Mouse (Mus musculus) embryo, embryonic 10.5 days (tissue): ENCODE results near the gene Bhlha15.

Source experiments
- DNase-seq: peaks from one replicate; pipeline ENCODE4 v3.0.0-alpha.2; 2015; ENCODE audit warnings: low spot score

Gene Bhlha15

DNA sequence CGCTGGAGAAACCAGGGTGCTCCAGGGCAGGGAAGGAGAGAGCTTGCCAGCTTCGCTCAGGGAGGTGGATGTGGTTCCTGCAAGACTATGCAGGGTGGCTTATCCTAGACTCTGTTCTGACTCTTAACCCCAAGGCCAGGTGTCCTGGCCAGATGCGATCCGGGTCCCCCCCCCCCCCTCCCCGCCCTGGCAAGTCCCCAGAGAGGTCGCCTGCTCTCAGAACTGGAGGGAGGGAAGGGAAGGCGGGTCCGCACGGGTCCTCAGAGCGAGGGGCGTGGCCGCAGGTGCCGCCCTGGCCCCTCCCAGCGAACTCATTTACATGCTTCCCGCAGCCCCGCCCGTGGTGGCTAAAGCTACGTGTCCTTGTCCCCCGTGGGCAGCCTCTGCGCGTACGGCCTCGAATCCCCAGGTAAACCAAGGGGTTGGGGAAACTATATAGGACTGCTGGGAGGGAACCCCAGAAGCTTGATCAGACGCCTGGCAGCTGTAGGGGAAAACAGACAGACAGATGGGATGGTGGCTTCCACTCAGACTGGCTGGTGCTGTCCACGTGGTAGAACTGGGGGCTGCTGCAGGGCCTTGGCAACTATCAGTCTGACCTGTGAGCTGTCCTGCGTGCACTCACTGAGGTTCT, at the start of gene Bhlha15:
Bhlha15 (plus strand) TSS at position 337 of the 634 bp plus-strand sequence.
- DNase-seq = peak; percentile 58

- no peak for DNase-seq
Measured at GRCm38 (mm10) chr5:144143531-144143930, 46.6 kb upstream of the Bhlha15 start.

- DNase-seq = no peak
Measured at GRCm38 (mm10) chr5:144146898-144147297, 43.2 kb upstream of the Bhlha15 start.

GRCm38 (mm10) chr5:144149530-144149929, 40.6 kb upstream of the Bhlha15 start:
- DNase-seq = no peak

- DNase-seq = no peak
Measured at GRCm38 (mm10) chr5:144151270-144151669, 38.8 kb upstream of the Bhlha15 start.

DNA sequence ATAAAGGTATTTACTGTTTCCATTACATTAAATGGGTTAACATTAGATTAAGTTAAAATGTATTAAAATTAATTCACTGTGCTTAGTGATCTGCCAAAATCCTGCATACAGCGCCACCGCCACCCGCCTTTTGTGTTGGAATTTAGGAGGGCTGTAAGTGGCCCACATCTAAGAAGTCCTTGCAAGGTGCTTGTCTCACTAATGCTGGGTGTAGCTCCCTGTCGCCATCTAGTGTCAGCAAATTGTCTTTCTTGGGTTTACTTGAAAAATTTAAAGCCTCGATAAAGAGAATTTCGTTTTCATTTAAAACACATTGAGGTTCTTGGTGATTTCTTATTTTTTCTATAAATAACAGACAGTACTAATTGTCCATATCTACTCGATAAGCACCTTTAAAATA, 35.6 kb upstream of the Bhlha15 start:
- DNase-seq = peak; percentile 84

DNA sequence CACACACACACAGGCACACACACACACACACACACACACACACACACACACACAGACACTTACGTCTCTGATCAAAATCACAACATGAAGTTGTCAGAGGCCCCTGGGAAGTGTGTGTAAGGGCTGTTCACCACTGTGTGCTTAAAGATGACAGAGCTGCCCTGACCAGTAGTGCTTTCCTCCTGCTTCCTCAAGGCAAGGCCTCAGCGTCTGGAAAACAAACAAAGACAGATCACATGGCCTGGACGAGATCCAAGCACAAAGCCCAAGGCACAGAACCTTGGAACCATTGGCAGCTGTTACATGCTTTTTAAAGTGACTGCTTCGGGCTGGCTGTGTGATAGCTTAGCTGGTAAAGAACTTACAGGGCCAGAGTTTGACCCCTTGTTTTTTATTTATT, 31.5 kb upstream of the Bhlha15 start:
- no peak for DNase-seq

DNA sequence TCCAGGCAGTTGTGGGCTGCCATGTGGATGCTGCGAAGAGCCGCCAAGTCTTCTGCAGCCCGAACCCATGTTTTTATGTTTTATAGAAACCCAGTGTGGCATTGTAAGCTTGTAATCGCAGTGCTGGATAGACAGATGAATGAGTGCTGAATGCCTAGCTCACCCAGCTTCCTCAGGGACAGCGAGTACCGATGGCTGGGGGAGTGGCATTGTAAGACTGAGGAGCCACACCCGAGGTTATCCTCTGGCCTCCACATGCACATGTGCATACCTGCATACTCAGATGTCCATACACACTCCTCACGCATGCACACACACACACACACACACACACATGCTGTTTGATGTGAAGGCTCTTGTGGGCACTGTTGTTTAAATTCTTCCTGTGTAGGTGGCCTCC, 30.9 kb upstream of the Bhlha15 start:
- no peak for DNase-seq

GRCm38 (mm10) chr5:144162080-144162812, 27.8 kb upstream of the Bhlha15 start:
- DNase-seq = no peak

- DNase-seq = no peak
Measured at GRCm38 (mm10) chr5:144162813-144163517, 27.1 kb upstream of the Bhlha15 start.

DNA sequence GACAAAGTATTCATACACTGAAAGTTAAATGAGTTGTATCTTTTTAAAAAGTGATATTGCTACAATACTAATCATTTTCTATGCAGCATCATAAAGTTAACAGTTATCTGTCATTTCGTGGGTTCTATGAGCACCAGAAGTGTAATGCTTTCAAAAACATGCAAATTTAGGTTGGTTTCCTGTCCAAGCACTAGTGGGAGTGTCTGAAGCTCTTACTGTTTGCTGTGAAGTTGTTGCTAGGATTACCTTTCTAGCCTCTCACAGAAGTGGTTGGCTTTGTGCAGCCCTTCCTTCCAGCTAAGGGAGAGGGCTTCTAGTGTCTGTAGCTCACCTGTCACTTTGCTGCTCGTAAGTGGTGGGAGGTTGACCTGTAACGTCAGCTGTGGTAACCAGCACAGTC, 24.3 kb upstream of the Bhlha15 start:
- DNase-seq = no peak

GRCm38 (mm10) chr5:144169275-144169975, 20.7 kb upstream of the Bhlha15 start:
- no peak for DNase-seq

DNA sequence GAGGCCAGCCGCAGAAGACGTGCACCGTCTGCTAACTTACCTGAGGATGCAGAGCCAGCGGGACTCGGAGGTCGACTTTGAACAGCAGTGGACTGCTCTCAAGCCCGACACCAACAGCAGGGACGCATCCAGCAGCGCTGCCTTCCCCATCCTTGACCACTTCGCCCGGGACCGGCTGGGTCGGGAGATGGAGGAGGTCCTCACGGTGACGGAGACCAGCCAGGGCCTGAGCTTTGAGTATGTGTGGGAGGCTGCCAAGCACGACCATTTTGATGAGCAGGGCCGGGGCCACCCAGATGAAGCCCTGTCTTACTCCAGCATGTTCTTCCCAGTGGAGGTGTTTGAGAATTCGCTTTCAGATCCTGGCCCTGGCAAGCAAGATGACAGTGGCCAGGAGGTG, 16.4 kb upstream of the Bhlha15 start:
- DNase-seq = no peak

DNA sequence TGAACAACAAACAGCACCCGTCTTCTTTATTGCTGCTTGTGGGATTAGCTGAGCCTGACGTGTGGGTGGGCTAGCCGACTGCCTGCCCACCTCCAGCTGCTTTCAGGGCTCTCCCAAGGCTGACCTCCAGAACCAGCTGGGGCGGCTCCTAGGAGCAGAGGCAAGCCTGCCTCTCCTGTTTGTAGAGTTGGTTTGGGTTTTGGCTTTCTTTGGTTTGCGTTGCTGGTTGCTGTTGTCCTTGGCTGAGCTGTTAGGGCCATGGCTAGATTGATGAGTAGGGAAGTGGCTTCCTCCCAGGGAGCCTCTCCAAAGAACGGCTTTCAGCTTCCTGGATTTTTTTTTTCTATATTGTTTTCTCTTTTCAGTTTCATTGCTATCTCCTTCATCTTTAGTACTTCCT, 11.9 kb upstream of the Bhlha15 start:
- no peak for DNase-seq

- no peak for DNase-seq
Measured at GRCm38 (mm10) chr5:144181249-144181648, 8.8 kb upstream of the Bhlha15 start.

DNA sequence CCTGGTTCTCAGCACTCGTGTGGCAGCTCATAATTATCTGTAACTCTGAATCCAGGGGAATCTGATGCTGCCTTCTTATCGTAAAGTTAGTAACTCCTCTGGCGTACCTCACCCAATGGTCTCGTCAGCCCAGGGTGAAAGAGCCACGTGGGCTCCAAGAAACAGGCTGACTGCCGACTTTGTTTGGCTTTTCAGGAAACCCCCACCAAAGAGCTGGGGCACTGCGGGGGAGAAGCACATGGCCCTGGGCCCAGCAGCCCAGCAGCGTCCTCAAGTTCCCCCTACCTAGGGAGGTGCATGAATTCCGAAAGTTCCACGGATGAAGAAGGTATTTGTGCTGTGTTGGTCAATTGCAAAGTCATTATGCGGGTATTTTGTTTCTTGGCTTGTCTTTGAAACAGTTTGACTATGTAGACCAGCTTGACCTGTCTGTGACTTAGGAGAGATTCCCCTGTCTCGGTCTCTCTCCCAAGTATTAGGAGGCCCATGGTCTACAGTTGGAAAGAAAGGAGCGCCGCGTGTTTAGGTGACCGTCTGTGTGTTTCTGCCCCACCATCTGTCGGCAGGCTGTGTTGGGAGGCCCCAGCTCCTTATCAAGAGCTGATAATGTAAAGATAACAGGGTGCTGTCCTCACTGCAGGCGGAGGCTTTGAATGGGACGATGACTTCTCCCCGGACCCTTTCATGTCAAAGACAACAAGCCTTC, 7.4 kb upstream of the Bhlha15 start:
- DNase-seq = no peak

GRCm38 (mm10) chr5:144183248-144183559, 6.9 kb upstream of the Bhlha15 start:
- DNase-seq = no peak

DNA sequence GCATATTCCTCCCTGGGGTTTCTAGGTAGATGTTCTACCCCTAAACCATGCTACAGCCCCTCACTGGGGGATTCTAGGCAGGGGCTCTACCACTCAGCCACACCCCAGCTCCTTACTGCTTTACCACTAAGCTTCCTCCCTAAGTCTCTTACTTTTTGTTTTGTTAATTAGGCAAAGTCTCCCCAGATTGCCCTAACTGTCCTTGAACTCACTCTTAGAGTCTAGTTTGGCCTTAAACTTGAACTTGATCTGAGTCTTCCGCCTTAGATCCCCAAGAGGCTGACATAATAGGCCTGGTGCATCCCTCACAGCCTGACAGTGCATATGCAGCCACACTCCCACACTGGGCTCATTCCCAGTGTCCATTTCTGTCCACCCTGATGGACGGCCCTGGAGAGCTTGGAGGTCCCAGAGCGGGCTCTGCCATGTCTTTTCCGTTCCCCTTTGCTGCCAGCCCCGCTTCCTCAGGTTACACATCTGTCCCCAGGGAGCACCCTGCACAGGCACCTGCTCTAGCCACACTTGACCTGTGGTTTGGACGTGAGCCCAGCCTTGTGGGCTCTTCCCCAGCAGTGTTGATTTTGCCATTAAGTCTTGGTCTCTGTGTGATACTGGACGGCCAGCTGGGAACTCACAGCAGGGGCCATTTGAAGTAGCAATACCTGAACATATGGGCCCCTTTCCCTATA, 6.3 kb upstream of the Bhlha15 start:
- no peak for DNase-seq

GRCm38 (mm10) chr5:144184350-144185045, 5.6 kb upstream of the Bhlha15 start:
- DNase-seq = no peak

DNA sequence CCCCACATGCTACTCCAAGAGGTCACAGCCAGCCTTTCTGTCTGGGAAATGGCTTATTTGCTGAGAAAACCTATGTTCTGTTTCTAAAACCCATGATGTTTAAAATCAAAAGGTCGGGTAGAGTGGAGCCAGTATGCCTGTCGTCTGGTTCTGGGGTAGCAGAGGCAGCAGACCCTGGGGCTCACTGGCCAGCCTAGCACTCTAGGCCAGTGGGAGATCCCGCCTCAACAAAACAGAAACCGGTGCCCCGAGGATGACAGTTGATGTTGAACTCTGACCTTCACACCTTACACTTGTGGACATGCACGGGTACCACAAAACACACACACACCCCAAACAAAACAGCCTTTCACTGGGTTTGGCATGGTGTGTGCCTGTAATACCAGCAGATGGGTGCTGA, 1.7 kb upstream of the Bhlha15 start:
- no peak for DNase-seq

DNA sequence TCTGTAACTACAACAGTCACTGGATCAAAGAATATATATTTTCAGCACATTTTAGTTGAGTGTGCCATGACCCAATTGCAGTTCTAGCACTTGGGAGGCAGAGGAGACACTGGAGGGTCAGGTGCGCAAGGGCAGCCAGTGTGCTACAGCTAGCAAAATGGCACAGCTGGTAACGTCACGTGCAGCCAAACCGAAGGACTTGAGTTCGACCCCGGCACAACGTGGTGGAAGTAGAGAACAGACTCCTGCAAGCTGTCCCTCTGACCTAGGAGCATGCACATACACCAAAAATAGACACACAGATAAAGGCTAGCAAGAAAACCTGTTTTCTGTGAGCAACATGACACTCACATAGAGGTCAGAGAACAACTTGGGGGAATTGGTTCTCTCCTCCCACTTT, 759 bp upstream of the Bhlha15 start:
- DNase-seq = no peak
